Mouse (Mus musculus): ENCODE data around the gene Gng7.

- no peak for TF ChIP-seq CTCF (IDR thresholded peaks at IDR 0.05; ENCODE audit: low read depth)
- no peak for TF ChIP-seq EP300 (IDR thresholded peaks at IDR 0.05; ENCODE audit: low read depth)
These were observed 45.1 kb upstream of the Gng7 start, which contains the start of gene Sgta for GRCm38 (mm10) chr10:81059603-81060543.
